Mouse (Mus musculus) lung, adult 2 months (tissue): ENCODE data around the gene Gm37419. TPM values are rescaled to one million over a fixed set of nuclear protein-coding genes. Genes with fewer than 3 reads are reported as not detected.
A peak's percentile ranks its signal among the peaks of the same experiment; 100 is the strongest.

Experiments
- DNase-seq: peaks from one replicate; pipeline ENCODE4 v3.0.0; 2022
- H3K4me1 ChIP-seq: fragments of 200-500 bp; 2 replicates; pipeline ENCODE4 v1.6.1; 2011; ENCODE audit warnings: low read length; ENCODE audit not compliant: control insufficient read depth, insufficient read depth
- H3K4me3 ChIP-seq: fragments of 200-500 bp; replicated peaks from 2 replicates; pipeline ENCODE3; 2011; ENCODE audit warnings: low read depth, mild to moderate bottlenecking, control low read depth, low read length; ENCODE audit errors: extremely low read depth
- CTCF ChIP-seq: fragments of 200-500 bp; IDR thresholded peaks from 2 replicates; pipeline ENCODE4 v1.5.1; 2011; ENCODE audit warnings: mild to moderate bottlenecking, low read length, control low read depth; ENCODE audit not compliant: insufficient read depth
- POLR2A ChIP-seq: fragments of 200-500 bp; IDR thresholded peaks from 2 replicates; pipeline ENCODE4 v1.6.1; 2011; ENCODE audit warnings: low read depth, mild to moderate bottlenecking, control low read depth, low read length, borderline replicate concordance; ENCODE audit errors: extremely low read depth
- WGBS: fragments of 180-500 bp; shearing (Covaris S2); methylation state at CpG from one replicate; pipeline ENCODE4 v1.1.7; 2018; 5-methylcytosine and 5-hydroxymethylcytosine counted together
- polyA plus RNA-seq: library from polyadenylated mRNA; depleted of rRNA; stranded (reverse); fragments of >200 nt; gene quantifications from 2 replicates; pipeline ENCODE4 v1.2.3, GENCODE M21; 2012

Gene Gm37419
- polyA plus RNA-seq, 1 experiment: not detected

DNA sequence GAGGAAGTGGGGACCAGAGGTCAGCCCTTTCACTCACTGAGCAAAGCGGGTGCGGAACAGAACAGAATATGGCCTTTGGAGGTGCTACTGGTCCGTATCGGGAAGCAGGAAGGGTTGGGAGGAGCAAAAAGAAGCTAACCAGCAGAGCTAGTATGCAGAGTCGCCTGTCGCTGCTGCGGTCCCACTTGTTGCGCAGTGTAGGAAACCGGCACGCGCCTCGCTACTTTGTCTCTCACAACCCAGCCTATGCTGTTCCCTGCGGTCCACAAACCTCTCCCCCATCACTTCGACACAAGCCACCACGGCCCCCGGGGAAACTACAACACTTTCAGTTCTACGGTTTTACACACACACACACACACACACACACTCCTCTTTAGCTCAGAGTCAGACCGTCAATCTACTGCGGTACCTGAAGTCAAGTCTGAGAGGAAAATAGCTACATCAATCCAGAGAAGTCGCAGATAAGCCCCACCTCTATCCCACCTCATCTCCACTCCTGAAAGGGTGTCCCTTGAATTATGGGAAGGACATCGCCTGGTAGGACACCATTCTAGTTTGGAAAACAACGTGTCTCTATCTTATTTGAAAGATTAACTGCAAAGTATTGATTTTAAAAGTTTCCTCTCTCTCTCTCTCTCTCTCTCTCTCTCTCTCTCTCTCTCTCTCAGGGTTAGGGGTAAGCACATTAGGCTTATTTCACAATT is 3.4 kb upstream of the Gm37419 start:
- Histone ChIP-seq H3K4me1 (peaks cover 17% of the 10 kb centered on the region), H3K4me3 (peak overlapping the region; percentile 47)
- TF ChIP-seq CTCF: no peak
- TF ChIP-seq POLR2A: peak; percentile 67; the same call in 1 of the 2 replicates
- peak; percentile 71 for DNase-seq
- under 1% methylated on average over 22 of the region's 22 CpGs for WGBS

DNA sequence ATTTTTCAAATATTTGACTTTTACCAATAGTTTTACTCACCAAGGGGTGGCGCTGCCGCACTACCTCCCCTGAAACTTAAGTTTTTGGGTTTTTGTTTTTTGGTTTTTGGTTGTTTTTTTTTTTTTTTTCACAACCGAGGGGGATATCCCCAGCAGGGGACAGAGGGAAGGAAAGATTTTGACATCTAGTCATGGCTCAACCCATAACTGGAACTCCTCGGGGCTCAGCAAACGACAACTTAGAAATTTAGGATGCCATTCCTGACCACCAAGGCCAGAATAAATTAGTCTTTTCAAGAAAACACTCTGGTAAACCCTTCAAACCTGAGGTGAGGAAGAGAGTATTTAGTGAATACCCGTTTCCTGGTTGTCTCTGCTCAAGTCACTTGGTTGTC is 2.8 kb upstream of the Gm37419 start:
- WGBS: 8% methylated on average over 6 of the region's 6 CpGs
- Histone ChIP-seq H3K4me3 (no peak overlapping the region), H3K4me1 (peaks cover 14% of the 10 kb centered on the region)
- peak; percentile 52 for DNase-seq
- TF ChIP-seq POLR2A (no peak), CTCF (peak; percentile 39; the same call in 1 of the 2 replicates)

DNA sequence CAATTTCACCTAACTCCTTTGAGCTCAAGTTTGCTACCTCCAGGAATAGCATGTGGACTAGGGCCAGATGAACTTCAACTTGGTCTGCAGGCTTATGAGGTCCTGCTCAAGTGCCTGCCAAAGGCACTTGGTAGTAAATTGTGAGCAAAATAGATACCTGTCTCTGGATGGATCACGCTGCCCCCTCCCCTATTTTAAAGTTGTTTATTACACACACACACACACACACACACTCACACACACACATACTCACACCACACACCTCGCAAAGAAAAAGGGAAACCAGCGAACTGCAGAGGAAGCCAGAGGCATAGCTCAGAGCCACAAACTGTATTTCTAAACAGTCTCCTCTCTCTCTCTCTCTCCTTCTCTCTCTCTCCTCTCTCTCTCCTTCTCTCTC is 2.1 kb upstream of the Gm37419 start:
- Histone ChIP-seq H3K4me3 (peak overlapping the region; percentile 92), H3K4me1 (peaks cover 11% of the 10 kb centered on the region)
- TF ChIP-seq POLR2A: no peak
- DNase-seq: no peak
- WGBS: 7% methylated on average over 3 of the region's 3 CpGs

DNA sequence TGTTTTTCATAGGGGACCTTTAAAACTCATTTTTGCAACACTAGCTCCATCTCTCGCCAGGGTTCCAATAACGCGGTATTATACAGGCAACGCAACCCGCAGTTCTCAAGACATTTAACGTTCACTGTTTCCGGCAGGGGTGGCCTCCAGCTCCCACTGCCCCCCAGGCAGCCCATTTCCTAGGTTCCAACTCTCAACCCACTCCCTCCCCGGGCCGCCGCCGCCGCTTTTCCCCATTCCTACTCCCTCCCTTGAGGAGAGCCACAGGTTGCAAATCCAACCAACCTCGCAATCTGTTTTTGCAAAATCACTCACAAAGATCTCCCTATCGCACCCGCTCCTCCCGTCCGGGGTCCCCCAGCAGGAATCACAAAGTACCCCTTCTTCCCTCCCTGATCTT is 1.4 kb upstream of the Gm37419 start:
- 1% methylated on average over 17 of the region's 17 CpGs for WGBS
- peaks cover 11% of the 10 kb centered on the region for H3K4me1 ChIP-seq
- TF ChIP-seq CTCF (no peak), POLR2A (no peak)
- DNase-seq: peak; percentile 65
- H3K4me3 ChIP-seq: peak overlapping the region; percentile 92

DNA sequence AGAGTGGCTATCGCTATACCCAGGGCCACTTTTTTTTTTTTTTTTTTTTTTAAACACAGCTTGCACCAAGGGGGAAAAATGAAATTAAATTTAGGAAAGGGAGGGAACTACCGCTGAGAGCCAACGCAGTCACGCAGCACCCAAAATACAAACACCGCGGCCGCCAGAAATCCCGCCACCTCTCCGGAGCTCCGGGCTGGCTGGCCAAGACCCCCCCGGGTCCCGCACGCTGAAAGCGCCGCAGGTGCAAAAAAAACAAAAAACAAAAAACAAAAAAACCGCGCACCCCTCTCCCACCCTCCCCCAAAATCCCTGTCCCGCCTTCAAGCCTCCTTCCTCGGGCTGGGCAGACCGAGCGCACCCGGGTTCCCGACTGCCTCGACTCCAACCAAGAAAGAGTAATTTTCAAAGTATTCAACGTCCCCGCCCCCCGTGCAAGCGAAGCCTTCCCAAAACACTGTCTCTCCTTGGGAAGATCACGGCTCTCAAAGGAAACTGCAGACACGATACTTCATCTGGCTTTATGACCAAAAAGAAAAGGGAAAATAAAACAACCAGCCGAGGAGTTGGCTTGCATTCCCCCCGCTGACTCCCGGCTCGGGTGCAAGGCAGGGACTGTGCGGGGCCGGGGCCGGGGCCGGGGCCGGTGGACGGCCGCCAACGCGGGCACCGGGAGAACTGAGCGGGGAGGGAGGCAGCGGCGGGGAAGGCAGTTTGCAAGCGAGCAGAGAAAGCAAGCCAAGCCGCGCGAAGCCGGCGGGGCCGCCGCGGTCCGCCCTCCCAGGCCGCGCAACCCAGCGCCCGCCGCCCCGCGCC is 733 bp upstream of the Gm37419 start:
- WGBS: under 1% methylated on average over 64 of the region's 64 CpGs
- peak; percentile 68 for DNase-seq
- TF ChIP-seq CTCF (no peak), POLR2A (no peak)

DNA sequence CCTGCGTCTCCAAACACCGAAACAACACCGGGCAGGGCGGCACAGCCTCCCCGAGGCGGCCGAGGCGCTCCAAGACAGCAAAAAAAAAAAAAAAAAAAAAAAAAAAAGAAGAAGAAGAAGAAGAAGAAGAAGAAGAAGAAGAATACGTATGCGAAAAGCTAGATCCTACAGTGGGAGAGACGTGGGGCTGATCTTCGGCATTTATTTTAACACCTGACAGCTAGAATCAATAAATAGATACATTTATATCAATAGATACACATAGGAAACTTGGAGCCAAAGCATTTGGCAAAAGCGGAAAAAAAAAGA is 171 bp upstream of the Gm37419 start:
- under 1% methylated on average over 11 of the region's 13 CpGs for WGBS
- Histone ChIP-seq H3K4me1 (peaks cover 4% of the 10 kb centered on the region; the same call in 1 of the 2 replicates), H3K4me3 (peak overlapping the region; percentile 92)
- DNase-seq: no peak
- TF ChIP-seq CTCF: no peak
- TF ChIP-seq POLR2A: no peak

More for the DNA sequence above, 733 bp upstream of the Gm37419 start:
- H3K4me3 ChIP-seq: peak overlapping the region; percentile 92
- H3K4me1 ChIP-seq: peaks cover 7% of the 10 kb centered on the region

DNA sequence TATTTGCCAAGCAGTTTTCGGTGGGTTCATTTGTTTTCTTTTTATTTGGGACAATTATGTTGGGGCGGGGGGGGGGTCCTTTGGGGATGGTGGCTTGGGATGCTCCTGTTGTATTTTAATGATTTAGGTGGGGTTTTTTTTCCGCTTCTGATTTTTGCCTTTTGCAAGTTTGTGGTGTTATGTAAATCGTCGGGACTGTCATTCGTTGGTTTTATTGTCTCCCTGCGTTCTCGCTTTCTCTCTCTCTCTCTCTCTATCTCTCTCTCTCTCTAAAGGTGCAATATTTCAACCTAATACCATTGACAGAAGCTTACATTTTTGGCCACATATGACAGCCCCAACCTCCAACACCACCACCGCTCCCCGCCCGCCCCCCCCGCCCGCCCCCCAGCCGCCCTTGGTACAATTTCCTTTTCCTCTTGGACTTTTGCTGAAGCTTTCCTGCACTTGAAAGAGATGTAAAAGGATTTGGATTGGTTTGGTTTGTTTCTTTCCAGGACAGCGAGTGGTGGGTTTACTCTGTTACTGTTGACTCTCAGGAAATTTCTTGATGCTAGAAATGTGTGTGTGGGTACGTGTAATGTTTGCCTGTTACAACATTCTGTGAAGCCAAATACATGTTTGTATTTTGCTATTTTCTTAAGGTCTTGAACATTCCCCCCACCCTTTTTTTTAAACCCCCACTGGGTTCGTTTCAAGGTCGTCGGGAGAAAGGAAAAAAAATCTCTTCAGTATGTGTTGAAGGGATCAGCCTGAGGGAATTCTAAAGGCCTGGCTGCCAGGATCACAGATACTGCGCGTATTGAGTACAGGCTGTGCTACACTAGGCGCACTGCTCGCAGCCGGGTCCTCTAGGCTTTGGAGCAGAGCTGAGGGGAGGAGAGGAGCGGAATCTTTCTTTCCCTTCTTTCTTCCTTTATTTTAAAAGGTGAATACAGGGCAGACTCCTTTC is 1.2 kb downstream of the Gm37419 start:
- 10% methylated on average over 25 of the region's 25 CpGs for WGBS
- peak overlapping the region; percentile 58 for H3K4me3 ChIP-seq
- TF ChIP-seq POLR2A (peak; percentile 51; the same call in 1 of the 2 replicates), CTCF (no peak)
- H3K4me1 ChIP-seq: peaks cover 7% of the 10 kb centered on the region; the same call in 1 of the 2 replicates
- DNase-seq: peak; percentile 39

DNA sequence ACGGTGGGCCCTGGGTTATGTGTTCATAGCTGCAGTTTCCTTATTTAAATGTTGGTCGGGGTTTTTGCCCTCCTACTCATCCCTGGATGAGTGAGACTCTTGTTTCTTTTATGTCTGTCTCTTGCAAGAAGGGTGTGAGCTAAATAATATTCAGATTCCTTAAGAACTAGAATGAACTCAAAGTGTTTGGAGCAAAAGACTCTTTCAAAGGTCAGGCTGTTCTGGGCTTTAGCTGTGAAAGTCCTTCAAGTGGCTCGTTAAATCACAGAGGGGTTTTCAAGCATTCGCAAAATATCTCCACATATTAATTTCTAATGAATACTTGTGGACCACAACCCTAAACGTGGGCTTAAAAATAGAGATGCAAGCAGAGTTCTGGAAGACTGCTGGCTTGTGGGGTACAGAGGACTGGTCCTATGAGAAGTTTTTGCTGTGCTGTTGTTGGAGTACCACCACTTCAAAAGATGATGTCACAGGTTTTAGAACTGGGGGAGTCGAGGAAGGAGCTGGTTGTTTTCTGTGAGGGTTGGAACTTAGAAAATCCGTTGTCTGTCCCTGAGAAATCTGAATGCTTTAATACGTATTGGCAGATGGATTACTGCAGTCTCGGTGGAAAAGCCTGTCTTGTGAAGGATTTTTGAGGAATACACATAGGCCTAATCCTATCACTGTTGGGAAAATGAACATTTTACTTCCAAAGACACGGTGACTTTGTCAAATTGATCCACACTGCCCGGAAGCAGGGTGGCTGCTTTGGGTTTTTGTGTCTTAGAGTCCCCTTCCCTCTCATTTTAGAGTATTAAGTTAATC is 2.1 kb downstream of the Gm37419 start:
- TF ChIP-seq POLR2A (no peak), CTCF (no peak)
- peak; percentile 3 for DNase-seq
- H3K4me1 ChIP-seq: peaks cover 7% of the 10 kb centered on the region; the same call in 1 of the 2 replicates
- 53% methylated on average over 11 of the region's 11 CpGs for WGBS
- H3K4me3 ChIP-seq: peak overlapping the region; percentile 39
